11 mouse cellular contexts compared by ENCODE assay signal in the genomic region with DNA sequence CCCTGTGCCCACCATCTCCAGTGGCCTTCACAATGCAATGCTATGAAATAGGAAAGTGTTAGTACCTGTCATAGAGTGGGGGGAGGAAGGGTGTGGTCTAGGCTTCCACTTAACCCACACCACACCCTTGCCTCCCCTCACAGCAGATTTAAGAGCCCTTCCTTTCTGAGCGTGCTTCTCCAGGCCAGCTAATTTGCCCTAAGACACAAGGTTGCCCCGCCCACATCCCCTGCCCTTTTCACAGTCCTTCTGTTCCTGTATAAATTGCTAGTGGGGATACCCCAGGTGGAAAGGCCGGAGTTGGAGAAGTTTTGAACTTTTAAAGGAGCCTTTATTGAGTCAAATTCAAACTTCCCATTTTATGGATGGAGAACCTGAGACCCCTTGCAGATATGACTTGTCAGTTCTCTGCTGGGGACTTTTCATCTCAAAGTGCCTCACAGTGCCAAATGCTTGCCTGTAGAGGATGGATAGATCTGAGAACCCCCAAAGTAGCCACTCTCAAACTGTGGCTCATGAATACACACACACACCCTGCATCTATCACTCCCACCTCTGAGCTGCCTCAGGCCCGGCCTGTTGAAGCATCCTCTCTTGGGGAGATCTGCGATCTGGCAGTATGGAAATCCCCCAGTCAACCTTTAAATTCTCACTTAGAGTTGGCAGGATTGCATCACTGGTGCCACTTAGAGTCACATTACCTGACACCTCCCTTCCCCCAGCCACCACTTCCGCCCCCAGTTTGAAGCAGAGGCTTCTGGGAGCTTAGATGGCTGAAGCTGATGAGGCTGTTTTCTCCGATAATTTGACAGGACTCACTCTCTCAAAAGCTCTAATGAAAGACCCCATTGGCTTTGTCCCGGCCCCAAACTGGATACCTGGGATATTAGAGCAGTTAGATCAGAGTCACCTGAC. TPM values are rescaled to one million over a fixed set of nuclear protein-coding genes. Genes with fewer than 3 reads are reported as not detected.
A peak's percentile ranks its signal among the peaks of the same experiment; 100 is the strongest.
DNase-seq lines count a peak whose midpoint lies in the region; ATAC-seq and TF ChIP-seq lines count a peak whose summit lies in the region.
"Had no signal": no experiment of that assay in that cellular context is flagged by ENCODE, and none has a peak within 500 bp of the region (broad histone marks: within the 10 kb centered on the region; RNA-seq: fewer than 3 reads in every experiment).

No protein-coding gene starts in this region.

- no peaks in the 10 kb centered on the region for H3K36me3 ChIP-seq in heart, embryonic 11.5 days (ENCODE audit: control insufficient read depth, insufficient read depth, low read length)
- no peaks in the 10 kb centered on the region for H3K36me3 ChIP-seq in lung, postnatal 0 days (ENCODE audit: insufficient read depth, low read length)
- no peaks in the 10 kb centered on the region for H3K36me3 ChIP-seq in hindbrain, embryonic 11.5 days (ENCODE audit: control insufficient read depth, insufficient read depth, low read length)
- H3K36me3 ChIP-seq: midbrain, embryonic 10.5 days had no signal

- 74% methylated on average over 8 of the region's 8 CpGs for WGBS in heart, embryonic 11.5 days (ENCODE audit: insufficient replicate concordance)
- 67% methylated on average over 8 of the region's 8 CpGs for WGBS in lung, postnatal 0 days
- 82% methylated on average over 8 of the region's 8 CpGs for WGBS in hindbrain, embryonic 11.5 days

- no peak for TF ChIP-seq EP300 in lung, postnatal 0 days (IDR thresholded peaks at IDR 0.05)

- H3K9me3 ChIP-seq in heart, embryonic 11.5 days (replicated peaks; ENCODE audit: control insufficient read depth, low read length): no peaks in the 10 kb centered on the region
- no peaks in the 10 kb centered on the region for H3K9me3 ChIP-seq in lung, postnatal 0 days (ENCODE audit: low read length)
- no peaks in the 10 kb centered on the region for H3K9me3 ChIP-seq in hindbrain, embryonic 11.5 days (ENCODE audit: control insufficient read depth, low read length)
- H3K9me3 ChIP-seq: midbrain, embryonic 10.5 days had no signal

- no peak overlapping the region for H3K9ac ChIP-seq in heart, embryonic 11.5 days (ENCODE audit: low read depth, low read length)
- no peak overlapping the region for H3K9ac ChIP-seq in lung, postnatal 0 days (replicated peaks; ENCODE audit: low read depth)
- no peak overlapping the region for H3K9ac ChIP-seq in hindbrain, embryonic 11.5 days (ENCODE audit: low read depth, low read length)

- no peak overlapping the region for H3K4me2 ChIP-seq in heart, embryonic 11.5 days
- no peak overlapping the region for H3K4me2 ChIP-seq in lung, postnatal 0 days (replicated peaks; ENCODE audit: low read depth, low read length)
- no peak overlapping the region for H3K4me2 ChIP-seq in hindbrain, embryonic 11.5 days (replicated peaks; ENCODE audit: low read depth, low read length)

- H3K4me1 ChIP-seq in heart, embryonic 11.5 days (ENCODE audit: control insufficient read depth, insufficient read depth, low read length): no peaks in the 10 kb centered on the region
- no peaks in the 10 kb centered on the region for H3K4me1 ChIP-seq in lung, postnatal 0 days (ENCODE audit: insufficient read depth, low read depth, low read length)
- no peaks in the 10 kb centered on the region for H3K4me1 ChIP-seq in hindbrain, embryonic 11.5 days (replicated peaks; ENCODE audit: control insufficient read depth, insufficient read depth, low read length)
- H3K4me1 ChIP-seq: midbrain, embryonic 10.5 days had no signal

- no peak for TF ChIP-seq CTCF in lung, postnatal 0 days (IDR thresholded peaks at IDR 0.05)

- no peaks in the 10 kb centered on the region for H3K27me3 ChIP-seq in heart, embryonic 11.5 days (ENCODE audit: control insufficient read depth, insufficient read depth, low read length)
- H3K27me3 ChIP-seq in lung, postnatal 0 days (replicated peaks; ENCODE audit: insufficient read depth, low read length): no peaks in the 10 kb centered on the region
- H3K27me3 ChIP-seq in hindbrain, embryonic 11.5 days (ENCODE audit: control insufficient read depth, insufficient read depth, low read length): no peaks in the 10 kb centered on the region
- H3K27me3 ChIP-seq: Patski had no signal

- H3K27ac ChIP-seq in heart, embryonic 11.5 days (ENCODE audit: low read depth, low read length): no peak overlapping the region
- H3K27ac ChIP-seq in lung, postnatal 0 days (ENCODE audit: low read length): 0 out of 2 replicates have a peak overlapping the region, but pooled peaks have one; percentile 20
- H3K27ac ChIP-seq in hindbrain, embryonic 11.5 days (ENCODE audit: low read depth, low read length): no peak overlapping the region
- H3K27ac ChIP-seq: midbrain, embryonic 10.5 days had no signal

- no peak for ATAC-seq in heart, embryonic 11.5 days (replicated peaks; ENCODE audit: insufficient number of reproducible peaks, low FRiP score, low TSS enrichment)
- no peak for ATAC-seq in lung, postnatal 0 days
- ATAC-seq in hindbrain, embryonic 11.5 days (ENCODE audit: low FRiP score): no peak
- ATAC-seq: Patski had no signal

- DNase-seq in heart, adult 9 months (ENCODE audit: low spot score in 2 of 2): peak; percentile 18 to 29
- peak; percentile 29 for DNase-seq in brain, adult 2 months (ENCODE audit: low read depth, low spot score)
- DNase-seq in lung, postnatal 0 days (ENCODE audit: low spot score): peak; percentile 50
- DNase-seq in spleen, postnatal 4 days (ENCODE audit: low spot score in 2 of 2): peak; percentile 72 to 81
- no peak for DNase-seq in MN1 (ENCODE audit: low spot score)
- DNase-seq in hindbrain, embryonic 11.5 days (ENCODE audit: low spot score): no peak
- DNase-seq in right cerebral cortex, postnatal 14 days: no peak
- DNase-seq: kidney, adult 11 months had no signal

- H3K4me3 ChIP-seq in heart, embryonic 11.5 days (ENCODE audit: low read depth, low read length): no peak overlapping the region
- H3K4me3 ChIP-seq in lung, postnatal 0 days (ENCODE audit: low read depth, low read length): no peak overlapping the region
- no peak overlapping the region for H3K4me3 ChIP-seq in hindbrain, embryonic 11.5 days (ENCODE audit: low read depth, low read length)
- H3K4me3 ChIP-seq: midbrain, embryonic 10.5 days had no signal

RNA-seq across cellular contexts. Expression of gene Dock2, which starts 0.9 kb away (rescaled TPM):
- 0.72 and 0.96 TPM in 2 replicates for polyA plus RNA-seq in heart, embryonic 11.5 days (2014; fragmentation: Nextera tagmentation; extraction: Ambion mirVana)
- 1.8 and 2.0 TPM in 2 replicates for polyA plus RNA-seq in lung, postnatal 0 days (2015; fragmentation: Nextera tagmentation; extraction: Ambion mirVana)
- polyA plus RNA-seq in hindbrain, embryonic 11.5 days (2014; fragmentation: Nextera tagmentation; extraction: Ambion mirVana): 0.77 and 0.80 TPM in 2 replicates
- polyA plus RNA-seq: Patski had no signal

RNA-seq across cellular contexts. Expression of gene Spdl1, which starts 50.7 kb away (rescaled TPM):
- polyA plus RNA-seq in heart, embryonic 11.5 days (2014; fragmentation: Nextera tagmentation; extraction: Ambion mirVana): 19.3 and 19.8 TPM in 2 replicates
- 1.1 and 1.7 TPM in 2 replicates for polyA plus RNA-seq in lung, postnatal 0 days (2015; fragmentation: Nextera tagmentation; extraction: Ambion mirVana)
- polyA plus RNA-seq in hindbrain, embryonic 11.5 days (2014; fragmentation: Nextera tagmentation; extraction: Ambion mirVana): 27.7 and 28.5 TPM in 2 replicates

Comparison
In these comparisons a context has a peak if more than half of its experiments do, and no peak if none do; other contexts are left out.
1. DNase-seq: peak in heart, adult 9 months (2 of 2), brain, adult 2 months (single experiment), lung, postnatal 0 days (single experiment) and spleen, postnatal 4 days (2 of 2); none in MN1 (single experiment), hindbrain, embryonic 11.5 days (single experiment) and right cerebral cortex, postnatal 14 days (single experiment).